Mouse (Mus musculus) lung, postnatal 36 days (tissue): ENCODE measurements around the gene Gfra4.
A peak's percentile ranks its signal among the peaks of the same experiment; 100 is the strongest.
"Not testable (repeated sequence)": the region's sequence is repeated elsewhere in the genome, so short reads cannot be mapped to it uniquely, and the experiment has no call there.

Source experiments
- DNase-seq: peaks from one replicate; pipeline ENCODE4 v3.0.0; 2022; ENCODE audit warnings: mixed read lengths

Gfra4 gene

DNA sequence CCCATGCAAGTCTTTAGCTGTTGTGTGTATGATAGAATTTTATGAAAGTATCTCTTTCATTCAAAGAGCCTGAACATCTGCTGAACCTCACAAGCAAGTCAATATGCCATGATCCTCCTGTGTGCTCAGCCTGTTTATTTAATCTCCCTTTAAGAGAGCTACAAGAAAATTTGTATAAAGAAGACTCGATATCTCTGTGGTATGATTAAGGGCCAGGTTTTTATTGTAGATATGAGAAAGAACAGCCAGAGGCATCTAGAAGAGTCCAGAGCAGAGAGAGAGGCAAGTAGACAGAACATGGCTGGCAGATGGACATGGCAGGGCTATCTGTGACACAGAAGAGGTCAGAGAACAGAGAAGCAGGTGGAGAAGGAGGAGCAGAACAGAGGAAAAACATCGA lies 3.1 kb upstream of the Gfra4 start:
- DNase-seq = no peak

DNA sequence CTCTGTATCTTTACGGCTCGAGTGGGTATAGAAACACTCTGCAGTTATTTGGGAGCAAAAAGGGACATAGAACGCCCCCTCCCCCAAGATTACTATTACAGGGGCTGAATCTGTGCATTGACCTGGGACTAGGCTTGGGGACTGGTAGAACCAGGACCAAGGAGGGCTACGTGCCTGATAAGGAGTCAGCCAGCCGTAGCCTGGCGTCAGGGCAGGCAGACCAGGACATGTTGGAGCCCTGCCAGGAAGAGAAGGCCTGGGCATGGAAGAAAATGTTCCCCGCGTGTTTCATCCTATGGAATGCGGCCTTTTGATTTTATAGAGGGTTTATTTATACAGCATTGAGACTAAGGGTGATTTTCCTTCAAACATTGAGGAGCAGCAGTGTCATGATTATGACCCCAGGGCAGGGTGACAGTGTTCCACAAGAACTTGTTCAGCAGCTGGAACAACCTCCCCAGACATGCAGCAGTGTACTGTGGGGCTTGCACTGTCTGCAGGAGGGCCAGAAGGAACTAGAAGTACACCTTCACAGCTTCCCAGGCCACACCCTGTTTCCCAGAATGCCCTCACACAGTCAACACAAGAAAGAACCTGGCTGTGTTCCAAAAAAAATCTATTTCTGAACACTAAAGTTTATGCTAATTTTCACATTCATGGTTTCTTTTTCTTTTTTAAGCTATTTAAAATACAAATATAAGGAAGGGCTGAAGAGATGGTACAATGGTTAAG lies 2.3 kb upstream of the Gfra4 start:
- DNase-seq = no peak

DNA sequence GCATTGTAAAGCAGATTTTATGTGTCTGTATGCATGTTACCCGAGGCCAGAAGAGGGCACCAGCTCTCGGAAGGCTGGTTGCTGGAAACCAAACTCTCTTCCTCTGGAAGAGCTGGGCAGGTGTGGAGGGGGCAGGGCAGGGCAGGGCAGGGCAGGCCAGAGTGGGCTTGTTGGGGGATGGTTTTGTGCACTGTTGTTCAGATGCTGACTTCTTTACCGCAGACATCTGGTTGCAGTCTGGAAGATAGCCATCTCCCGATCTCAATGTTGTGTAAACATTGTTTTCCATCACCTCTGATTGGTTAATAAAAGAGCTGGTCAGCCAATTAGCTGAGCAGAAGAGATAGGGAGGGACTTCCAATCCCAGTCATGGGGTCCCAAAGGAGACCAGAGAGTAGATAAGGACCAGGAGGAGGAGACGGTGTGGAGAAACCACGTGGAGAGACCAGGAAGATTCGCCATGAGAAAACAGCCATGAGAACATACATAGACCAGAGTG lies 1.5 kb upstream of the Gfra4 start:
- DNase-seq = no peak

GRCm38 (mm10) chr2:131040854-131041825 lies 1.7 kb downstream of the Gfra4 start:
- DNase-seq = no peak

- no peak for DNase-seq
These were observed 4.2 kb downstream of the Gfra4 start for GRCm38 (mm10) chr2:131038675-131039074.

DNA sequence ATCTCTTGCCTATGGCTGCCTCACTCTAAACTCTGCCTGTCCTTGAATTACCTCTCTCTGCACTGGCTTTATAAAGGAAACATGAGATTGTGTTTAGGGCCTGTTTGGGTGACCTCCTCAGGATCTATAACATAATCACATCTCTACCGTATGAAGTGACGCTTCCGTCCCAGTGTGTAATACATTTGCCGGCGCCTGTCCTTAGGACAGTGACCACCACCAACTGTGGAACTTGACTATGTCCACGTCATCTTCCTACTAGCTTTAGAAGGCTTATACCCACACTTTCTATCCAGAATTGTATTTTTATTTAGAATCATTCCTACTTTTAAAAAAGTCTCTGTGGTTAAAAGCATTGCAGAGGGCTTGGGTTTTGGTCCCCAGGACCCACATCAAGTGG lies 4.7 kb downstream of the Gfra4 start:
- no peak for DNase-seq

DNA sequence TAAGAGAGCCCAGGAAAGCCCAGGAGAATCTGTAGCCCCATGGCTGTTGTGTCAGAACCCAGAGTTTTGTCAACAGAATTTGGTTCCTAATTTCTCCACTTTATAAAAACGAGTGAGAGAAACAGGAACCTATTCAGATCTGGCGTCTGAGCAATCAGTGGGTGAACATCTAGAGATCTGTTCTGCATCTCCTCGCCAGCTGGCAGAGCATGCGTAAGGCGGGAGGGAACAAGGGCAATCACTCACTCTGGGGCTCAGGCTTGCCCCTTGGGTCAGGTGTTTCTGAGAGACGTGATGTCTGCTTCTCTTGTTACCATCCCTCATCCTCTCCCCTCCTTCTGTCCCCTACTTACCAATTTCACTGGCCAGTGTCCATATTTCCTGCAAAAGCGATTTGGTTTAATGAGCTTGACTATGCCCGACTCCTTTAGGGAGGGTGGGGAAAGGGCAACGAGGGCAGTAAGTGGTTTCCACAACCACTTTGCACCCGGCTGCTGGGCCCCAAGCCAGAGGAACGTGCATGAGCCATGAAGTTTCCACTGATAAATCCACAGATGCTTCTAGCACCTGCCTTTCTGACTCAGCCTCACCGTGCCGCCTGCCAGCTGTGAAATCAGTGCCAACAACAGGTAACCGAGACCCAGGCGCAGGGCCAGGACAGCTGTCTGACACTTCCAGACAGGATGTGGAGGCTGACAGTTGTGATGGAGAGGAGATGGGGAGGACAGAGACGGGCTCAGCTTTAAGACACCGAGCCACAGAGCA lies 5.5 kb downstream of the Gfra4 start:
- peak; percentile 68 for DNase-seq

DNA sequence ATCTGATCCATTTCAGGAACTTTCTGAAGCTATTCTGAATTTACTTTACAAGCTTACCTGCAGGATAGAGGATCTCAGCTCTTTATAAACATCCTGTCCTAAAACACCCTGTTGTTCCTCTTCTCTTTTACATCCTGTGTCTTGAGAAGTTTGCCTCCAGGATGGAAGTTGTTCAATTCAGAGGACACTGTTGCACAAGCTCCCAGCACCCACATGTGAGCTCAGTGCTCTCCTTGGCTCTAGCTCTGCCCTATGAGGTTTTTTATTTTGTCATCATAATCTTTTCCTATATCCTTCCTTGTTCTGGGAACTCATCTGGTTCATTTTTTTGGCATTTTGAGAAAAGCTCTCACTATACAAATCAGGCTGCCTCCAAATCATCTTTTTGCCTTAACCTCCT lies 6.1 kb downstream of the Gfra4 start:
- no peak for DNase-seq

GRCm38 (mm10) chr2:131036343-131036742 lies 6.5 kb downstream of the Gfra4 start:
- DNase-seq = no peak

DNA sequence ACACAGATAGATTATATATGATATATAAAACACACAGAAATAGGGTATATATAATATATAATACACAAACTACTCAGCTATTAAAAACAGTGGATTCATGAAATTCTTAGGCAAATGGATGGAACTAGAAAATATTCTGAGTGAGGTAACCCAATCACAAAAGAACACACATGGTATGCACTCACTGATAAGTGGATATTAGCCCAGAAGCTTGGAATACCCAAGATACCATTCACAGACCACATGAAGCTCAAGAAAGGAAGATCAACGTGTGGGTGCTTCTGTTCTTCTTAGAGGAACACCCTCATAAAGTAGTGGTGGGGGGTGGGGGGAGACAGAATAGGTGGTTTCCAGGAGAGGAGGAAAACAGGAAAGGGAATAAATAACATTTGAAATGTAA lies 11.5 kb downstream of the Gfra4 start:
- not testable (repeated sequence) for DNase-seq

- DNase-seq = no peak
These were observed 11.9 kb downstream of the Gfra4 start for GRCm38 (mm10) chr2:131030998-131031397.

- no peak for DNase-seq
These were observed 12.3 kb downstream of the Gfra4 start for GRCm38 (mm10) chr2:131030561-131030960.

GRCm38 (mm10) chr2:131029065-131029935 lies 13.6 kb downstream of the Gfra4 start:
- DNase-seq = peak; percentile 14

- DNase-seq = no peak
These were observed 15.9 kb downstream of the Gfra4 start for GRCm38 (mm10) chr2:131026941-131027340.

DNA sequence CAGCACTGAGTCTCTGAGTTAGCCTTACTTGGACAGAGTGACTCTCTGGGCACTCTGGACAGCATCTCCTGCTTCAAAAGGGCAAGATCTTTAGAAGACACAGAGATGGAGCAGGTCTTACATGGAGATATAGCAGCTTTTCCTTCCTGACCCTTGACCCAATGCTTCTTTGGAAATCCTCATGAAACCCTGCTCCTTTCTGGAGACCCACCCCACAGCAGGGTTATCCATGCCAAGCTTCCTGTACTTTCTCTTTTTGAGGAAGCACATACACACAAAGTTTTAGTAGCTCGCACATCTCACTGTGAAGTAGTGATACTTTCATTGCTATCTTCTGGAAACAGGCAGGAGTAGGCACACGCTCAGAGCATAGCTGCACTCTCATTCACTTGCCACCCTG lies 17.7 kb downstream of the Gfra4 start:
- no peak for DNase-seq

DNA sequence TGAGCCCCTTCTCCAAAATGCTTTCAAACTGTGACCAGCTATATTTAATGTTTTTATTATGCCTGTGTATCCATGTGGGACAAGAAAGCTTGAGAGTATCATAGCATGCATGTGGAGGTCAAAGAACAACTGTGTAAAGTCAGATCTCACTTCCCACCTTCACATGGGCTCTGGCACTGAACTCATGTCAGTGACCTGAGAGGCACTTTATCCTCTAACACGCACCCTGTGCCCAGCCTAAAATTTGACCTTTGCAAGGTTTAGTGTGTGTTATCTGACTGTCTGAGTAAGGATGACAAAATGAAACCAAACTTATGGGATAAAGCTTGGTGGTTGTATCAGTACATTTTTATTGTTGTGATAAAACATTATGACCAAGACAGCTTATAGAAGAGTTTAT lies 32.3 kb downstream of the Gfra4 start:
- no peak for DNase-seq

DNA sequence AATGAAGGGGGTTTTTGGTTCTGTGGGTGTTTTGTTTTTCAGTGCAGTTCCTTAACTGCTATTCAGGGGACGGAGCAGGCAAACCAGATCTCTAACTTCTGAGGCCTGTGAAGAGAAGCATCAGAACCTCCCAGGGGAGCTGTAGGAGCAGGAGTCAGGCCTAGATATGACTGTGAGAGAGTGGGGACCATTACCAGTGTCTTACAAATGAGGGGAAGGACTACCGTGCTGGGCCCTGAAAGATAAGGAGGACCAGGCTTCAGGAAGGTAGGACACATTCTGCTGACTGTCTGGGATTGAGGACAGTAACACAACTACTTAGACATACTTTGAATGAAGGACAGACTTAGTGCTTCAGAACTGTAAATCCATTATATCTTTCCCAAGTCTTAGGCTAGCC lies 33.8 kb downstream of the Gfra4 start:
- no peak for DNase-seq

DNA sequence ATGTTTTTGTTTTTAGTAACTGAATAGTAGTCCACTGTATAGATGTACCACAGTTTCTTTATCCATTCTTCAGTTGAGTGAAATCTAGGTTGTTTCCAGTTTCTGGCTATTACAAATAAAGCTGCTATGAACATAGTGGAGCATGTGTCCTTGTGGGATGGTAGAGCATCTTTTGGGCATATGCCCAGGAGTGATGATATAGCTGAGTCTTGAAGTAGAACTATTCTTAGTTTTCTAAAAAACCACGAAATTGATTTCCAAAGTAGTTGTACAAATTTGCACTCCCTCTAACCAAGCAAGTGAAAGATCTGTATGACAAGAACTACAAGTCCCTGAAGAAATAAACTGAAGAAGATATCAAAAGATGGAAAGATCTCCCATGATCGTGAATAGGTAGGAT lies 50.1 kb downstream of the Gfra4 start:
- DNase-seq = no peak
